Mouse (Mus musculus) thymus, adult 2 months (tissue): Measurements from ENCODE around the gene P4htm. TPM values are rescaled to one million over a fixed set of nuclear protein-coding genes. Genes with fewer than 3 reads are reported as not detected.

Experiments used
- DNase-seq: peaks from one replicate; pipeline ENCODE4 v3.0.0; 2021
- H3K27ac ChIP-seq: fragments of 200-500 bp; 2 replicates; pipeline ENCODE4 v1.5.1; 2012; ENCODE audit warnings: low read length, control low read depth; ENCODE audit not compliant: control insufficient read depth, insufficient read depth
- H3K27me3 ChIP-seq: fragments of 200-500 bp; 2 replicates; pipeline ENCODE4 v1.6.1; 2012; ENCODE audit warnings: mild to moderate bottlenecking, low read length, moderate library complexity, mixed read lengths; ENCODE audit not compliant: control insufficient read depth, insufficient read depth
- H3K36me3 ChIP-seq: fragments of 200-500 bp; 2 replicates; pipeline ENCODE4 v1.6.1; 2012; ENCODE audit warnings: mild to moderate bottlenecking, low read length, moderate library complexity; ENCODE audit not compliant: control insufficient read depth, insufficient read depth
- H3K4me1 ChIP-seq: fragments of 200-500 bp; replicated peaks from 2 replicates; pipeline ENCODE4 v1.6.1; 2012; ENCODE audit warnings: low read length; ENCODE audit not compliant: control insufficient read depth, insufficient read depth
- H3K4me3 ChIP-seq: fragments of 200-500 bp; 2 replicates; pipeline ENCODE4 v1.5.1; 2012; ENCODE audit warnings: mild to moderate bottlenecking, low read length, control low read depth, moderate library complexity; ENCODE audit not compliant: control insufficient read depth, insufficient read depth
- CTCF ChIP-seq: fragments of 200-500 bp; IDR thresholded peaks from 2 replicates; pipeline ENCODE4 v1.5.1; 2012; ENCODE audit warnings: mild to moderate bottlenecking, control low read depth, low read length, moderate library complexity, borderline replicate concordance; ENCODE audit not compliant: control insufficient read depth, poor library complexity, insufficient read depth; ENCODE audit errors: extremely low read depth
- POLR2A ChIP-seq: fragments of 200-500 bp; IDR thresholded peaks from 2 replicates; pipeline ENCODE4 v1.6.1; 2012; ENCODE audit warnings: mild to moderate bottlenecking, low read length, control low read depth, moderate library complexity; ENCODE audit not compliant: control insufficient read depth, poor library complexity, insufficient read depth; ENCODE audit errors: extremely low read depth
- WGBS: fragments of 180-500 bp; shearing (Covaris S2); methylation state at CpG from one replicate; pipeline ENCODE4 v1.1.7; 2018; 5-methylcytosine and 5-hydroxymethylcytosine counted together
- polyA plus RNA-seq: library from polyadenylated mRNA; depleted of rRNA; stranded (reverse); fragments of >200 nt; gene quantifications from 2 replicates; pipeline ENCODE4 v1.2.3, GENCODE M21; 2012

The P4htm gene
- polyA plus RNA-seq, 1 experiment: 10.5 TPM

GRCm38 (mm10) chr9:108579344-108579690, 18.1 kb downstream of the P4htm start:
- Histone ChIP-seq H3K27ac (no peak overlapping the region), H3K36me3 (no peaks in the 10 kb centered on the region), H3K27me3 (no peaks in the 10 kb centered on the region), H3K4me1 (peaks cover 19% of the 10 kb centered on the region), H3K4me3 (peak overlapping the region; percentile 63; the same call in 1 of the 2 replicates)
- WGBS: 95% methylated on average over 5 of the region's 5 CpGs
- no peak for TF ChIP-seq CTCF
- DNase-seq: no peak

- DNase-seq: peak; percentile 91
- Histone ChIP-seq H3K27me3 (no peaks in the 10 kb centered on the region), H3K4me1 (peaks cover 19% of the 10 kb centered on the region), H3K27ac (peak within 1 kb of the TSS; percentile 27), H3K4me3 (peak within 1 kb of the TSS; percentile 63), H3K36me3 (no peaks in the 10 kb centered on the region)
- 12% methylated on average over 51 of the region's 51 CpGs for WGBS
- TF ChIP-seq POLR2A (peak; percentile 75), CTCF (peak; percentile 61; the same call in 1 of the 2 replicates)
Observed at GRCm38 (mm10) chr9:108578545-108579343, 18.7 kb downstream of the P4htm start, which contains the start of gene Wdr6. Gene Wdr6 (minus strand): TSS chr9:108578739.

- TF ChIP-seq CTCF (no peak), POLR2A (no peak)
- H3K27ac ChIP-seq: peak overlapping the region; percentile 17; the same call in 1 of the 2 replicates
- H3K36me3 ChIP-seq: peaks cover 5% of the 10 kb centered on the region; the same call in 1 of the 2 replicates
- no peaks in the 10 kb centered on the region for H3K27me3 ChIP-seq
- H3K4me3 ChIP-seq: peak overlapping the region; percentile 63
- peaks cover 19% of the 10 kb centered on the region for H3K4me1 ChIP-seq
- WGBS: 2% methylated on average over 24 of the region's 24 CpGs
- DNase-seq: peak; percentile 45
Observed at GRCm38 (mm10) chr9:108577934-108578544, 19.4 kb downstream of the P4htm start.

- TF ChIP-seq POLR2A: no peak
- TF ChIP-seq CTCF: no peak
- Histone ChIP-seq H3K4me1 (peaks cover 19% of the 10 kb centered on the region), H3K27ac (no peak overlapping the region), H3K4me3 (no peak overlapping the region), H3K36me3 (peaks cover 9% of the 10 kb centered on the region), H3K27me3 (no peaks in the 10 kb centered on the region)
- no peak for DNase-seq
- 58% methylated on average over 6 of the region's 6 CpGs for WGBS
Observed at GRCm38 (mm10) chr9:108577025-108577424, 20.4 kb downstream of the P4htm start.

GRCm38 (mm10) chr9:108575321-108576297, 21.9 kb downstream of the P4htm start:
- Histone ChIP-seq H3K27me3 (no peaks in the 10 kb centered on the region), H3K27ac (no peak overlapping the region), H3K36me3 (peaks cover 12% of the 10 kb centered on the region), H3K4me1 (peaks cover 22% of the 10 kb centered on the region), H3K4me3 (no peak overlapping the region)
- TF ChIP-seq POLR2A: no peak
- TF ChIP-seq CTCF: no peak
- WGBS: 94% methylated on average over 37 of the region's 37 CpGs
- no peak for DNase-seq

- TF ChIP-seq CTCF: no peak
- TF ChIP-seq POLR2A: no peak
- DNase-seq: no peak
- no peak overlapping the region for H3K4me3 ChIP-seq
- no peaks in the 10 kb centered on the region for H3K27me3 ChIP-seq
- 83% methylated on average over 12 of the region's 12 CpGs for WGBS
- H3K36me3 ChIP-seq: peaks cover 12% of the 10 kb centered on the region
- peaks cover 25% of the 10 kb centered on the region for H3K4me1 ChIP-seq
- no peak overlapping the region for H3K27ac ChIP-seq
Observed at GRCm38 (mm10) chr9:108574921-108575320, 22.5 kb downstream of the P4htm start.
